Mouse (Mus musculus): Measurements from ENCODE around the gene Vsig10. TPM values are rescaled to one million over a fixed set of nuclear protein-coding genes. Genes with fewer than 3 reads are reported as not detected.

Vsig10 gene
- total RNA-seq, 4 experiments from 2014 or later: 22.2 to 64.9 (median 42.7) TPM

GRCm38 (mm10) chr5:117388296-117388751 lies 69.4 kb downstream of the Vsig10 start:
- peak; percentile 28 for DNase-seq

GRCm38 (mm10) chr5:117388877-117389276 lies 70.0 kb downstream of the Vsig10 start, which contains the start of gene Rfc5:
Gene Rfc5, minus strand, starts transcription at chr5:117389047.
- DNase-seq: peak; percentile 94

GRCm38 (mm10) chr5:117390895-117391294 lies 72.0 kb downstream of the Vsig10 start:
- DNase-seq: no peak

GRCm38 (mm10) chr5:117395834-117396233 lies 77.0 kb downstream of the Vsig10 start:
- no peak for DNase-seq

GRCm38 (mm10) chr5:117396596-117397014 lies 77.7 kb downstream of the Vsig10 start:
- no peak for DNase-seq

GRCm38 (mm10) chr5:117397371-117397770 lies 78.5 kb downstream of the Vsig10 start:
- DNase-seq: no peak

GRCm38 (mm10) chr5:117398007-117398550 lies 79.2 kb downstream of the Vsig10 start:
- DNase-seq: no peak

- no peak for DNase-seq
These were observed 80.4 kb downstream of the Vsig10 start for GRCm38 (mm10) chr5:117399281-117399680.

GRCm38 (mm10) chr5:117403609-117404008 lies 84.7 kb downstream of the Vsig10 start:
- DNase-seq: no peak

Other genes with a start within 250 kb of the Vsig10 start
- gene Suds3, start 203.0 kb upstream of the Vsig10 start, total RNA-seq (2022): 100 to 1,000 TPM; 108 to 130 (median 123) TPM
- gene Taok3, start 199.0 kb upstream of the Vsig10 start, total RNA-seq (2022): 10 to 100 TPM; 36.8 to 59.1 (median 47.9) TPM
- gene Pebp1, start 31.5 kb upstream of the Vsig10 start, total RNA-seq (2022): 1,000 to 10,000 TPM; 1,354 to 1,788 (median 1,543) TPM
- 100 to 1,000 TPM; 138 to 152 (median 146) TPM for gene Wsb2, start 38.2 kb downstream of the Vsig10 start, total RNA-seq (2022)
- 10 to 100 TPM in 2 of 4 experiments, 1 to 10 TPM in 2; 8.8 to 12.1 (median 9.8) TPM for gene Rfc5, start 70.0 kb downstream of the Vsig10 start, total RNA-seq (2022)
- 1 to 10 TPM; 5.9 to 9.6 (median 6.8) TPM for gene Ksr2, start 94.9 kb downstream of the Vsig10 start, total RNA-seq (2022)